Mouse (Mus musculus): Measurements from ENCODE around the gene Lrrc74a. TPM values are rescaled to one million over a fixed set of nuclear protein-coding genes. Genes with fewer than 3 reads are reported as not detected.
A peak's percentile ranks its signal among the peaks of the same experiment; 100 is the strongest.

Gene Lrrc74a
- polyA plus RNA-seq, 1 experiment from 2014 or later = not detected

DNA sequence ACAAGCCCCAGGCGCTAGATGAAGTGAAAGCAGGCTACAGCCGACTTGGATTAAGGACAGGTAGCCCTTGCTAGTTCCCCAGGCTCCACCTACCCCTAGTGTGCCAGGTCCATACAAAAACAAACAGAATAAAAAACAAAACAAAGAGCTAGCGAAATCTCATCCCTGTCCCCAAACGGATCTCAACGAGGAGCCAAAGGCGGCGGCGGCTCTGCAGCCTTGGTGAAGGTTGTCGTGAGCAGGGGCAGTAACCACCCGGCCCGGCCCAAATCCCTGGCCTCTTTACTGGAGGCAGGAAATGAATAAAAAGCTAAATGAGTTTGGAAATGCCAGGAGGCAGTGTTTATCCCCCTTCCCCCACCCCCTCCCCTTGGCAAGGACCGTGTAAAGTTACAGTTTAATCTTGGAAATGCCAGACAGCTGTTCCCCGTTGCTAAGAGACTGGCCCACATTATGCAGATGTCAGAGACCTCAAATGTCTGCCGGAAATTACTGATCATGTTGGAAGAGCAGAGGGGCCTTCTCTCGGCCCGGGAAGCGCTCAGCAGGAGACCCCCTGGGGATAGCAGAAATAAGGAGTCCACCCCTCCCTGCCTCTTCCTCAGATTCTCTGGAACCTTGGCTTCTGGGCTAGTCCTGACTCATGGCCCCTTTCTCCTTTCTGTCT is 68.0 kb downstream of the Lrrc74a start:
- peak overlapping the region; percentile 56 for H3K9ac ChIP-seq (ENCODE audit: low read length)
- H3K27me3 ChIP-seq (ENCODE audit: control insufficient read depth, insufficient read depth, low read length) = no peaks in the 10 kb centered on the region
- WGBS = 10% methylated on average over 17 of the region's 17 CpGs
- ATAC-seq (ENCODE audit: low FRiP score, low TSS enrichment) = no peak
- peaks cover 19% of the 10 kb centered on the region for H3K4me1 ChIP-seq (replicated peaks; ENCODE audit: control insufficient read depth, insufficient read depth)
- peak overlapping the region; percentile 97 for H3K27ac ChIP-seq (replicated peaks)
- DNase-seq (ENCODE audit: low spot score) = peak; percentile 69
- H3K9me3 ChIP-seq (ENCODE audit: control insufficient read depth, low read length) = no peaks in the 10 kb centered on the region
- H3K36me3 ChIP-seq (ENCODE audit: control insufficient read depth, insufficient read depth, low read length) = no peaks in the 10 kb centered on the region
- H3K4me3 ChIP-seq (ENCODE audit: low read depth, low read length) = peak overlapping the region; percentile 6; the same call in 1 of the 2 replicates
- H3K4me2 ChIP-seq (replicated peaks; ENCODE audit: low read depth) = peak overlapping the region; percentile 50
- TF ChIP-seq EP300 (optimal IDR thresholded peaks at IDR 0.05) = no peak

DNA sequence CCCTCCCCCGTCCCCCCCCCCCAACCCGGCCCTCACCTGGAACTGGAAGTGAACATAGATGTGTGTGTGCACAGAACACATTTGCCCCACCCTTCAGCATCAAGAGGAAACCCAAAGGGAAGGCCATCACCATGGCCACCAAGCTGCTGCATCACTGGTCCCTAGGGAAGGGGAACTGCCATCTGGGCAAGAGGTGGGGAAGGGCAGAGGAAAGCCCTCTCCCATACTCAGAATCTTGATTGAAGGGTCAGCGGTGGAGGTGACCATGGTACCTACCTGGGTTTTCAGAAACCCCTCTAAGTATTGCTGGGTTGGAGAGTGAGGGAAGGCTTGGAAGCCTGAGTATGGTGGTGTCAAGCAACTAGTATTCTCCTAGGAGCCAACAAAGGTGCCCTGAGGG is 68.7 kb downstream of the Lrrc74a start:
- 41% methylated on average over 3 of the region's 3 CpGs for WGBS
- Histone ChIP-seq H3K9me3 (ENCODE audit: control insufficient read depth, low read length) (no peaks in the 10 kb centered on the region), H3K36me3 (ENCODE audit: control insufficient read depth, insufficient read depth, low read length) (no peaks in the 10 kb centered on the region), H3K4me1 (replicated peaks; ENCODE audit: control insufficient read depth, insufficient read depth) (peaks cover 19% of the 10 kb centered on the region), H3K4me2 (replicated peaks; ENCODE audit: low read depth) (no peak overlapping the region), H3K9ac (ENCODE audit: low read length) (no peak overlapping the region), H3K27ac (replicated peaks) (peak overlapping the region; percentile 97), H3K4me3 (ENCODE audit: low read depth, low read length) (no peak overlapping the region), H3K27me3 (ENCODE audit: control insufficient read depth, insufficient read depth, low read length) (no peaks in the 10 kb centered on the region)
- no peak for DNase-seq (ENCODE audit: low spot score)
- ATAC-seq (ENCODE audit: low FRiP score, low TSS enrichment) = no peak
- no peak for TF ChIP-seq CTCF (IDR thresholded peaks at IDR 0.05; ENCODE audit: low read depth)
- TF ChIP-seq EP300 (optimal IDR thresholded peaks at IDR 0.05) = no peak

DNA sequence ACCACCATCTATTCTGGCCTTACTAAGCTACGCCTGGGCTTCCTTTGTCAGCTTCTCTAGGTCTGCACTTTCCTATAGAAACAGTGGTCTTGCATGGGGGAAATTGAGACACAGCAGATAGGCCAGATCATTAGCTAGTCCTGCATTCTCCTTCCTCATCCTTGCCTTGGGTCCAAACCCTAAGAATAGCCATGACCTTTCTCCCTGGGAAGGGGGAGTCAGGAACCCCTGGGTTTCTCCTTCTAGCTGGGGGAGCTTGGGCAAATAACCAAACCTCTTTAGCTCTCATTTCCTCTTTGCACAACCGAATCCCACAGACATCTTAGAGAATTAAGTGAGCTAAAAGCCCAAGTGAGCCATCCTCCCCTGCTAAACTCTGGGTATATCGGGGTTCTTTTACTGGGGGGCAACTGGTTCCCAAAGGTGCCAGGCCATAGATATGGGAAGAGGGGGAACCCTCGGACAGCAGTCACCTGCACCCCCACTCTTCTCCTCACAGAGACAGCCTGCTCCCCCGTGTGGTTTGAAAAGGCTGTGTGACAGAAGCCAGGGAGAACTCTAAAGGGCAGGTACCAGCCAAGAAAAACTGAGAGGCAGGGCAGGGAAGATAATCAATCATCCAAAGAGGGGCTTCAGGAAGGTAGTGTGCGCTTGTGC is 69.6 kb downstream of the Lrrc74a start:
- Histone ChIP-seq H3K9ac (ENCODE audit: low read length) (no peak overlapping the region), H3K4me2 (replicated peaks; ENCODE audit: low read depth) (no peak overlapping the region), H3K27me3 (ENCODE audit: control insufficient read depth, insufficient read depth, low read length) (no peaks in the 10 kb centered on the region), H3K4me3 (ENCODE audit: low read depth, low read length) (no peak overlapping the region), H3K36me3 (ENCODE audit: control insufficient read depth, insufficient read depth, low read length) (no peaks in the 10 kb centered on the region), H3K4me1 (replicated peaks; ENCODE audit: control insufficient read depth, insufficient read depth) (peaks cover 19% of the 10 kb centered on the region), H3K27ac (replicated peaks) (peak overlapping the region; percentile 73), H3K9me3 (ENCODE audit: control insufficient read depth, low read length) (no peaks in the 10 kb centered on the region)
- 36% methylated on average over 6 of the region's 6 CpGs for WGBS
- peak; percentile 47 for DNase-seq (ENCODE audit: low spot score)
- TF ChIP-seq CTCF (IDR thresholded peaks at IDR 0.05; ENCODE audit: low read depth) (peak; percentile 68), EP300 (optimal IDR thresholded peaks at IDR 0.05) (no peak)
- ATAC-seq (ENCODE audit: low FRiP score, low TSS enrichment) = no peak

DNA sequence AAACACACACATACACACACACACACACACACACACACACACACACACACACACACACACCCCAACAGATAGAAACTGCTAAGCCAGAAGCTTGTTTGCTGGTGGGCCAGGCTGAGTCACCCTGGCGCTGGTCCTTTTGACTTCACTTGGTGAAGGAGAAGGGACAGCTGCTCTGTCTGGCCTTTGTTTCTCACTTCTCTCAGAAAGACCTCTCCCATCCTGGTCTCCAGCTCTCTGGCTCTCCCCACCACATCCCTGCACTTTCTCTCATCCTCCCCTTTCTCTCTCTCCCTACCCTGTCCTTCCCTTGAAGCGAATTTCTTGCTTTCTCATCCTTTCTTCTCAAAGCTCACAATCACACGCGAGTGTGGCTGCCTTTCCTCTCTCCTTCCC is 70.1 kb downstream of the Lrrc74a start:
- peaks cover 17% of the 10 kb centered on the region for H3K4me1 ChIP-seq (replicated peaks; ENCODE audit: control insufficient read depth, insufficient read depth)
- TF ChIP-seq CTCF (IDR thresholded peaks at IDR 0.05; ENCODE audit: low read depth) = no peak
- no peak for TF ChIP-seq EP300 (optimal IDR thresholded peaks at IDR 0.05)
- H3K9me3 ChIP-seq (ENCODE audit: control insufficient read depth, low read length) = no peaks in the 10 kb centered on the region
- 16% methylated on average over 3 of the region's 4 CpGs for WGBS
- ATAC-seq (ENCODE audit: low FRiP score, low TSS enrichment) (no peak), DNase-seq (ENCODE audit: low spot score) (peak; percentile 46)
- no peak overlapping the region for H3K4me3 ChIP-seq (ENCODE audit: low read depth, low read length)
- peak overlapping the region; percentile 73 for H3K27ac ChIP-seq (replicated peaks)
- H3K27me3 ChIP-seq (ENCODE audit: control insufficient read depth, insufficient read depth, low read length) = no peaks in the 10 kb centered on the region
- H3K4me2 ChIP-seq (replicated peaks; ENCODE audit: low read depth) = no peak overlapping the region
- no peaks in the 10 kb centered on the region for H3K36me3 ChIP-seq (ENCODE audit: control insufficient read depth, insufficient read depth, low read length)
- H3K9ac ChIP-seq (ENCODE audit: low read length) = no peak overlapping the region

DNA sequence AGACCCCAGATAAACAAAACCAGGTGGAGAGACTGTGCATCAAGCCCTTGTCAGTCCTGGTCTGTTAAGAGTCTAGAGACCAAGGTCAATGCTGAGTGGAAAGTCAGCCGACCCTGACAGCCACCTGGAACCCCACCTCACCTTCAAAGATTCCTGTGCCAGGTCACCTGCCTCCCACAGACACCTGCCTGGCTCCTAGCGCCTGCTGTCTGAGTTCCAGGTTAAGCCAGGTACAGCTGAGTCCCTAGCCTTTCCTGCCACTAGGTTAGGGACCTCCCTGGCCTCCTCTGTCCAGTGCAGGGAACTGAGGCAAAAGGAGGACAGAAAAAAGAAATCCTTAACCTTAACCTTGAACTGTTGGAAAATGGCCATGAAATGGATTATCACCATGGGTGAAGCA is 70.7 kb downstream of the Lrrc74a start:
- TF ChIP-seq EP300 (optimal IDR thresholded peaks at IDR 0.05) (no peak), CTCF (IDR thresholded peaks at IDR 0.05; ENCODE audit: low read depth) (no peak)
- Histone ChIP-seq H3K9me3 (ENCODE audit: control insufficient read depth, low read length) (no peaks in the 10 kb centered on the region), H3K4me3 (ENCODE audit: low read depth, low read length) (no peak overlapping the region), H3K27ac (replicated peaks) (peak overlapping the region; percentile 73), H3K4me2 (replicated peaks; ENCODE audit: low read depth) (no peak overlapping the region), H3K4me1 (replicated peaks; ENCODE audit: control insufficient read depth, insufficient read depth) (peaks cover 17% of the 10 kb centered on the region), H3K27me3 (ENCODE audit: control insufficient read depth, insufficient read depth, low read length) (no peaks in the 10 kb centered on the region), H3K9ac (ENCODE audit: low read length) (no peak overlapping the region), H3K36me3 (ENCODE audit: control insufficient read depth, insufficient read depth, low read length) (no peaks in the 10 kb centered on the region)
- DNase-seq (ENCODE audit: low spot score) (no peak), ATAC-seq (ENCODE audit: low FRiP score, low TSS enrichment) (no peak)
- 40% methylated on average over 2 of the region's 2 CpGs for WGBS

DNA sequence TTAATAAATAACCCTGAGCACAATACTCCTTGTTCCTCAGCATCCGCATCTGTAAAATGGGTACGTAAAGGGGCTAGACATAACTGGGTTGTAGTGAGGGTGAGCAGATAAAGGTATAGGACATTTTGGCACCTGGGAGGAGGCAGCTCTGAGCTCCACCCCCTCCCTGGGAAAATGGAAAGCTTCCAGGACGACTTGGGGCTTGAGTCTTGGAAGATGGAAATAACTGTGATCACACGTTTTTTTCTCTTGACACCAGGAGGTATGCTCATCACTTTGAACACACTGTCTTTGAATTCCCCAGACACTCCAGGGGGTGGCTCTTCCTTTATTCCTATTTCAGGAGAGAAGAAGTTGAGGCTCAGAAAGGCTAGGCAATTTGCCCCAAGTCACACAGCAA is 71.1 kb downstream of the Lrrc74a start:
- ATAC-seq (ENCODE audit: low FRiP score, low TSS enrichment) (no peak), DNase-seq (ENCODE audit: low spot score) (no peak)
- Histone ChIP-seq H3K27ac (replicated peaks) (no peak overlapping the region), H3K9me3 (ENCODE audit: control insufficient read depth, low read length) (no peaks in the 10 kb centered on the region), H3K4me2 (replicated peaks; ENCODE audit: low read depth) (no peak overlapping the region), H3K36me3 (ENCODE audit: control insufficient read depth, insufficient read depth, low read length) (no peaks in the 10 kb centered on the region), H3K4me1 (replicated peaks; ENCODE audit: control insufficient read depth, insufficient read depth) (peaks cover 17% of the 10 kb centered on the region), H3K4me3 (ENCODE audit: low read depth, low read length) (no peak overlapping the region), H3K9ac (ENCODE audit: low read length) (no peak overlapping the region), H3K27me3 (ENCODE audit: control insufficient read depth, insufficient read depth, low read length) (no peaks in the 10 kb centered on the region)
- 68% methylated on average over 4 of the region's 4 CpGs for WGBS
- TF ChIP-seq EP300 (optimal IDR thresholded peaks at IDR 0.05) = no peak
- TF ChIP-seq CTCF (IDR thresholded peaks at IDR 0.05; ENCODE audit: low read depth) = no peak

Measured in stomach, postnatal 0 days (tissue).